Mouse (Mus musculus) retina, embryonic 14.5 days (tissue): Measurements from ENCODE around the gene Hist2h2aa2.
"Not testable (repeated sequence)": the region's sequence is repeated elsewhere in the genome, so short reads cannot be mapped to it uniquely, and the experiment has no call there.

Source experiments
- DNase-seq: peaks from one replicate; pipeline ENCODE4 v3.0.0-alpha.2; 2015; ENCODE audit warnings: low spot score

Hist2h2aa2 gene

DNA sequence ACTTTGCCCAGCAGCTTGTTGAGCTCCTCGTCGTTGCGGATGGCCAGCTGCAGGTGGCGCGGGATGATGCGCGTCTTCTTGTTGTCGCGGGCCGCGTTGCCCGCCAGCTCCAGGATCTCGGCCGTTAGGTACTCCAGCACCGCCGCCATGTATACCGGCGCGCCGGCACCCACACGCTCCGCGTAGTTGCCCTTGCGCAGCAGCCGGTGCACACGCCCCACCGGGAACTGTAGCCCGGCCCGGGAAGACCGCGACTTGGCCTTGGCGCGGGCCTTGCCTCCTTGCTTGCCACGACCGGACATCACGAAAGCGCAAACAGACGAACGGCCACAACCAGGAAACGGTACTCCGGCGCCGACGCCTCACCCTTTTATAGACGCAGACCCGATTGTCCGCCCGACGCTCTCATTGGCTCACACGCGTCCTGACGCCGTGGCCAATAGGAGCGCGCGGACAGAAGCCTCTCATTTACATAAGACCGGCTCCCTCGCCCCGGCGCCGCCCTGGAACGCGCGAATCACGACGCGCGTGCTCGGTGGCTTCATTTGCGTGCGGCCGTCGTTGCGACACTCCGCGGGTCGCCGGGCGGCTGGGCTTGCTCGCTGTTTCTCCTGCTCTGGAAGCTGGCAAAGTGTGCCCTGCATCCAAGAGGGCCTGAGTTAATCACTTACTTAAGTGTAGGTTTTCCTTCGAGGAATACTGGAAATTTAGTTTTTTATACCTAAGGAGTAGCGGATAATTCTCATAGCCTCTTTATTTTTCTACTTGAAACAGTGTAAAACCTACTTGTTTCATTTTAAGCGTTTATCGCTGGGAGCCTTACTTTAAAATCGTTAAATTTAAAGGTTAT, at the start of gene Hist2h2aa2:
Hist2h2aa2 (minus strand) TSS at position 328 of the 850 bp plus-strand sequence.
- peak; percentile 65 for DNase-seq

DNA sequence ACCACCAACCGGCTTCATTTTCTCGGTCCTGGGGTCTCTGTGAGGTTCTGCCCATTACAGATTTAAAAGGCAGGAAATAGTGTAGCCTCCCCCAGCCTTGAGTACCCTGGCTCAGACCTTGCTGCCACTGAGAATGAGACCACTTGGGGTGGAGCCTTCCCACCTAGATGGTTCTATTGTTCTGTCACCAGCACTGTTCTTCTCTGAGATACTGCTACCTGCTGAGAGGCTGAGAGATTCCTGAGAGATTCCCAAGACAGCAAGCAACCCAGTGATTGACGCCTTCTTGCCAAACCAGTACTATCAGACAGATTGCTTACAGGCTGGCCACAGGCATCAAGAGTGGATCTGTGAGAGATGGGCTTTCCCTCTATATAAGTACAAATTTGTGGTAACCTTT, 49.1 kb upstream of the Hist2h2aa2 start:
- no peak for DNase-seq

DNA sequence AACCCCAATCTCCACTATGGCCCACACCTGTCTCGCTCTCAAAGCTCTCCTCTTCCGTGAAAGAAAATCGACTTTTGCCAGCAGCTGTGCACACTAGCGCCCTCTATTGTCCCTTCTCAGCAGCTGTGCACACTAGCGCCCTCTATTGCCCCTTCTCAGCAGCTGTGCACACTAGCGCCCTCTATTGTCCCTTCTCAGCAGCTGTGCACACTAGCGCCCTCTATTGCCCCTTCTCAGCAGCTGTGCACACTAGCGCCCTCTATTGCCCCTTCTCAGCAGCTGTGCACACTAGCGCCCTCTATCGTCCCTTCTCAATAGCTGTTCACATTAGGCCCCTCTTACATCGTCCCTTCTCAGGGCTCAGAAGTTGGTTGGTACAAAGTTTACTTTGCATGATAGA, 47.3 kb upstream of the Hist2h2aa2 start:
- not testable (repeated sequence) for DNase-seq

DNA sequence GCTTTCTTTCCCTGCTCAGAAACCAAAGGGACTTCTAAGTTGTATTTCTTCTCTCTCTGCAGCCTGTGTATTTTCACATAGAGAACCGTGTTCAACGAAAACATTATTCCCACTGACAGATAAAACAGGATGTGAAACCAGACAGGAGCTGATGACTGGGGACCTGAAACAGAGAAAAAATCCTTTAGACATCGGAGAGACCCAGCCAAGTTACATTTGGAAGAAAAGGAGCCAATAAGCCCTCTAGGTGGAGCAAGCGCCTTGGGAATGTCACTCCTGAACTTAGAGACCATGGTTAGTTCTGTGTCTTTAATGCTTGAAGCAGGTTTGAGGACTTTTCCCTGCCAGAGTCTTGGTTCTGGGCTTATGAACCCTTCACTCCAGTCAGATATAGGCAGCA, 44.4 kb upstream of the Hist2h2aa2 start:
- DNase-seq = peak; percentile 67

DNA sequence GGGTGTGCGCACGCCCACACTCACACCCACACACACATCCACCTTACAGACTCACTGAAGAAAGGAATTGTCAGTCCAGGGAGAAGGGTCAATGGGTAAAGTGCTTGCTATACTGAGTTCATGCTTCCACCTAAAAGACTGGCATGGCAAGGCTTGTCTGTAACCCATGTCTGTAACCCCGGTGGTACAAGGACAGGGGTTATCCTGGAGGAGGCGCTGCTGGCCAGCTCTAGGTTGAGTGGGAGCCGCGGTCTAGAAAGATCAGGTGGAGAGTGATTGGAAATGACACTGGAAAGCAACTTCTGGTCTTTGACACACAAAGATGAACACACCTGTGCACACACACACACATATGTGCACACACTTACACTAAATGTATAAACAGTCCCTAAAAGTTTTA, 40.6 kb upstream of the Hist2h2aa2 start:
- DNase-seq = no peak

DNA sequence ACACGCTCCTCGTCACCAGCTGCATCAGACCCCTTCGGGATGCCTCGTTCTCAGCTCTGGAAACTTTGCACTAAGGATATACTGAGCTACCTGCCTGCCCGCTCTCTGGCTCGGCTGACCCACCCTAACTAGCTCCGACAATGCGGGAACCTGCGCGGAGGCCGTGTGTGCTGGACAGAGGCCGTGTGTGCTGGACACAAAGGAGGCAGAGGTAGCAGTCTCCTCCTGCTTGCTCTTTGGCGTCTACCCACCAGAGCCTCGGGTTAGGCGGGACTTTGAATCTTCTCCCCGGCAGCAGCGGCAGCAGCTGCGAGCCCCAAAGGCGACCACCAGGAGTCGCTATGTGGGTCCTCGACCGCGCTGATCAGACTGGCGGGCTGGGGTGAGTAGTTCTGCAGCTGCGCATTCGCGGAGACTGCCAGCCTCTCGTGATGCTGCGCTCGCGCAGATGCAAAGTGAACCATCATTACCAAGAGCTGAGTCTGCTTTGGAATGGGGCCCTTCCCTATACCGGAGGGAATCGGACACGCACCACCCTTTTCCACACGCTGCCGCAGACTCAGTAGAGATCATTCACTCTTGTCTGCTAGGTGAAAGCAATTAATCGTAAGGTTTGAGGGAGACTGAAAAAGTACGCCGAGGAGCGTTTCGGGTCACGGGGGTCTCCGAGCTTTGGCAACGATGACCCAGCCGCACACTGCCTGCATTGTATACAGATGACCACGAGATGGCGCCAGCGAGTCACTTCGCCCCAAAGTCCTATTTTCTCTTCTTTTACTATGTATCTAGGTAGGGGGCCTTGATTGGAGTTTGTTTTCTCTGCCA, 37.9 kb upstream of the Hist2h2aa2 start:
- peak; percentile 93 for DNase-seq

DNA sequence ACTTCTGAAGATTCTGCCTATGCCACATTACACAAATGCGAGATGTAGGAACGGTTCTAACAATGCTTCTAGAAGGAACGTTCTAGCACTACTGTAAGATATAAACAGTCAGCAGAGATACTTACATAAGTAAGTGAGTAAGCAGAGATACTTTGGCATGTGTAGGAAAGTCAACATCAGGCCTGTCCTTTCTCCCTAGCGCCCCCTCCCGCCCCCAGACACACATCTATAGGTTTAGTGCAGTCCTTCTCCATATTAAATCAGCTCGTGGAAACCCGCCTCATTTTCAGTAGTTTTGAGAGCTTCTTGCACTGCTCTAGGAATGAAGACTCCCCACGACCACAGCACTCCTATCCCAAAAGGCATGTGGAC, 37.3 kb upstream of the Hist2h2aa2 start:
- DNase-seq = peak; percentile 61

DNA sequence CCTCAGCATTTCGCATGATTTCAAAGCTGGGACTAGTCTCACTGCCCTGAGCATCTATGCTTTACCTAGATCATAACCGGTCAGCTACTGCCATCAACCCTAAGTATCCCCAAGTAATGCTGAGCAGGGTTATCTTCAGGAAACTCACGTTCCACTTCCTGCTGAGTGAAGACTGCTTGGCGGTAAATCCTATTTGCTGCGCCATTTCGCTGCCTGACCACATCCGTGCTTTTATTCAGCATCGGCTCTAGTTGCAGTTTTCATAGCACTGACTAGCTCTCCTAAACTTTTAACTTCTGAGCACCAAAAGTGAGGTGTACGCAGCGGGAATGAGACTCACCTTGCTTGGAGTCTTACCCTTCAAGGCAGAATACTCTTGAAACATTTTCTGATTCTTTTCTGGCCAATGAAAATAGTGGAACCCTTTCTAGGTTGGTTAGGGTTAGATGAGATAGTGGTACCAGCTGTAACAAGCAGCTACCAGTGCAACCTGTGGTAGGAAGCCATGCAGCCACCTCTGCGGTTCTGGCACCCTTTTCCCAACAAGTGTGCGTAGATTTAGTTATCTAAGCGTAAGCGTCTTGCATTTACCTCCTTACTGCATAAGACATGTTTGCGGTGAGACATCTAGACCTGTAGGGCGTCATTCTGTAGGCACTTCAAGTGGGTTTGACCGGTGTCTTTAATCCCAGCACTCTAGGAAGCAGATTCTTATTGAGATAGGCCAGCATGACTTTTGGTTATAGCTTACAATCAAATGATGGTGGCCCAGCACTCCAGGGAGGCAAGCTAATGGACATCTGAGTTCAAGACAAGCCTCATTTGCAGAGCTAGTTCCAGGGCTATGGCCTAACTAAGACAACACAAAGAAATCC, 33.8 kb upstream of the Hist2h2aa2 start:
- peak; percentile 38 for DNase-seq

DNA sequence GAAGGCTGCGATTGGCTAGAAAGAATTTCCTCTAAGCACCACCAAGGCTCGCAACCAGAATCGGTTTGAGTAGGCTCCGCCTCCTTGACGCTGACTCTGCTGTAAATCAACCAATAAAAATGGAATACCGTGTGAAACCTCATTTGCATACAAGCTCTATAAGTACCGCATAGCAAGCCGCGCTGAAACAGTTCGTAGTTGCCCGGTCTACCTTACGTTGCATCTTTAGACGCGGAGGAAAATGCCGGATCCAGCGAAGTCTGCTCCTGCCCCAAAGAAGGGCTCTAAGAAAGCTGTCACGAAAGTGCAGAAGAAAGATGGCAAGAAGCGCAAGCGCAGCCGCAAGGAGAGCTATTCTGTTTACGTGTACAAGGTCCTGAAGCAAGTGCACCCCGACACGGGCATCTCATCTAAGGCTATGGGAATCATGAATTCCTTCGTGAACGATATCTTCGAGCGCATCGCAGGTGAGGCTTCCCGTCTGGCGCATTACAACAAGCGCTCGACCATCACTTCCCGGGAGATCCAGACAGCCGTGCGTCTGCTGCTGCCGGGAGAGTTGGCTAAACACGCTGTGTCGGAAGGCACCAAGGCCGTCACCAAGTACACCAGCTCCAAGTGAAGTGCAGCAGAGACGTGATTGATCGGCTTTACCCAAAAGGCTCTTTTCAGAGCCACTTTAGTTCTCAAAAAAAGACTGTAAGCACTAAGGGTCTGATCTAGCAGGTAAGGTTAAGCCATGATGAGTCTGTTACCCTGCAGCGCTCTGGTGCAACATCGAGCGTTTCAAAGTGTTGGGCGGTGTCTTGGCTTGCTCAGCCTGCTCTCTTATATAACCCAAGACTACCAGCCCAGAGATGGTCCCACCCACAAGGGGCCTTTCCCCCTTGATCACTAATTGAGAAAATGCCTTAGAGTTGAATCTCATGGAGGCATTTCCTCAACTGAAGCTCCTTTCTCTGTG, 29.7 kb upstream of the Hist2h2aa2 start, which contains the start of gene Hist2h2bb:
Hist2h2bb (plus strand) TSS at position 242 of the 964 bp plus-strand sequence.
- peak; percentile 97 for DNase-seq

DNA sequence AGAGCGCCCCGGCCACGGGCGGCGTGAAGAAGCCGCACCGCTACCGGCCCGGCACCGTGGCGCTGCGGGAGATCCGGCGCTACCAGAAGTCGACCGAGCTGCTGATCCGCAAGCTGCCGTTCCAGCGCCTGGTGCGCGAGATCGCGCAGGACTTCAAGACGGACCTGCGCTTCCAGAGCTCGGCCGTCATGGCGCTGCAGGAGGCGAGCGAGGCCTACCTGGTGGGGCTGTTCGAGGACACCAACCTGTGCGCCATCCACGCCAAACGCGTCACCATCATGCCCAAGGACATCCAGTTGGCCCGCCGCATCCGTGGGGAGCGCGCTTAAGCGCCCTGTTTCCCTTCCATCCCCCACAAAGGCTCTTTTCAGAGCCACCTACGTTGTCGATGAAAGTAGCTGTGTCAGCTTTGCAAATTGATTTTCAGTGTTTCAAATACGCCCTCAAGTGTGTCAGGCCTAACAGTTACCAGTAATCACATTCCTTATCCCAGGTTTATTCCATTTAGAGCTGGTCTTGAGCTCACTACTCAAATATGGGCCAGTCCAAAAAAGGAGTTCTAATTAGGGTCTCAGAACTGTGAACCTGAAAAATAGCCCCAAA, 28.8 kb upstream of the Hist2h2aa2 start:
- not testable (repeated sequence) for DNase-seq

DNA sequence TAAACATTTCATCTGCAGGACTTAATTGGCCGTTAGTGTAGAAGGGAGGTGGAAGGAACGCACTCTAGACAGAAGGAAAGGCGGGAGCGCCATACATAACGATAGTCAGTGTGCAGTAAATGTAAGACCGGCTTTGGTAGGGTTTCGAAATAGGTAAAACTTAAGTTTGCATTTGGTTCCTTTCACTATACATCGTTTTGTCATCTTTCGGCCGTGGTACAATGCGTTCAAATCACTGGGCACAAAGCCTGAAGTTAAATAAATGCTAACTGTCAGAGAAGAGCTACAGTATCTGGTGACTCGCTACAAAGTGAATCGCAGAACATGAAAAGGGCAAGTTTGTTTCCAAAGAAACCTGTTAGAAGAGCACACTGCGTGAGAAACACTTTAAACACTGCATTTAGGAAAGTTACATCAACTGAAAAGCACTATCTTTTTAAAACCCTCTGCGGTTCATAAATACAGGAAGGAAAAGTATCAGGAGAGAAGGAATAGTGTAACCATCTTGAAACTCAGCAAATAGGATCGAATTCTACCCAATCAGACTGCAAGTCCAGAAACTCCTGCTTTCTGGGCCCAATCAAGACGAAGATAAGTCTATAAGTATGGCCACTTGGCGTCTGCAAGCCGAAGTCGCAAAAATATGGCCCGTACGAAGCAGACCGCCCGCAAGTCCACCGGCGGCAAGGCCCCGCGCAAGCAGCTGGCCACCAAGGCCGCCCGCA, 28.1 kb upstream of the Hist2h2aa2 start, which contains the start of gene Hist2h3b:
Hist2h3b (plus strand) TSS at position 604 of the 725 bp plus-strand sequence.
- DNase-seq = peak; percentile 87

DNA sequence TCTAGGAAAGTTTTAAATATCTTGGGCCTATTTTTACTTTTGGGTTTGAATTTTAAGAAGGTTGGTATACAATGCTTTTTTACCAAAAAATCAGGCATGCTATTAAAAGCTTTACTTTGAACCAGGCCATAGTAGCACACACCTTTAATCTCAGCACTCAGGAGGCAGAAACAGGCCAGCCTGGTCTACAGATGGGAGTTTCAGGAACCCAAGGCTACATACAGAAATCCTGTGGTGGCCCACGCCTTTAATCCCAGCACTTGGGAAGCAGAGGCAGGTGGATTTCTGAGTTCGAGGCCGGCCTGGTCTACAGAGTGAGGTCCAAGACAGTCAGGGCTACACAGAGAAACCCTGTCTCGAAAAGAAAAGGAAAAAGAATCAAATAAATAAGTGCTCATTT, 27.5 kb upstream of the Hist2h2aa2 start:
- DNase-seq = no peak

DNA sequence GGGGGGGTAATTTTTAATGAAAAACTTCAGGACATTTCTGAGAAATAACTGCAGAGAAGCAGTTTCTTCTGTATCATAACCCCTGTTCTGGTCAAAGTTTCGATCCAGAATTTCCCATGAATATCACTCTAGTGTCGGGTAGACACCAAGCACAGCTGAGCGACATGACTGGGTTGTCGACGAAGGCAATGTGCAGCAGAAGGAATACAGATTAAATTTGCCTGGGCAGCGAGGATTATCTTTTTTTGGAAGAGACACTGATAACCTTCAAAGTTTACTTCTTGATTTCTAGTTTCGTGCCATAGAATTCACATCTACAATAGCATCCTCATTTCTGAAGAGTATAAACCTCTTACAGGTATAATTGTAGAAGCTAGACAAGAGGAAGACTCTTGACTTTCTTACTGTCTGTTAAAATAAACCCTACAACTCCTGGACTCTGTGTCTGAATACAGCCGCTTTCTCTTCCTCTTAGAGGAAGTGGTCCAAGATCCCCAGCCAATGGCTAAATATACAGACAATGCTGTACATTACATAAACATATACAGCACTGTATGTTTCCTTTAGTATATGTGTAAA, 26.1 kb upstream of the Hist2h2aa2 start:
- no peak for DNase-seq

DNA sequence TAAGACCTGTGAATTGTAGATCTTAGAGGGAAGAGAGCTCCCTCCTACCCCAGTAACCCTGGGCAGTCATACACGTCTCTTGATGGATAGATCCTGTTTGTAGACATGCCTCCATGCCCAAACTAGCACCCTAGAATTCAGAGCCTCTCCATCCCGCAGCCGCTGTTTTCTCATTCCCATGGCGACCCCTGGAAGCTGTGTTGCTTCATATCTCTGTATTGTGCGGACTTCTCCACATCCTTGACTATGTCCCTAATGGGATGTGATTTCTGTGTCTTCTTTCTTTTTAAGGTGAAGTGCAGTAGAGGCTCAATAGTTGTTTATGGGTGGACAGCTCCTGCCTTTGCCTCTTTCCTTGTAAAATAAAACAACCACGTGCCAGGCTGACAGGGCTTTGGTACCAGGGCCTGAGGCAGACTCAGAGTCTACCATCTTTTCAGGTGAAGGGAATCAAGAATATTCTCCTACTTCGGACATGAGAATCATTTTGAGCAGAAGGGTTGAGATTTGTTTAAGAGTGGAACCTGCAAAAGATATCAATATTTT, 24.4 kb upstream of the Hist2h2aa2 start:
- no peak for DNase-seq

DNA sequence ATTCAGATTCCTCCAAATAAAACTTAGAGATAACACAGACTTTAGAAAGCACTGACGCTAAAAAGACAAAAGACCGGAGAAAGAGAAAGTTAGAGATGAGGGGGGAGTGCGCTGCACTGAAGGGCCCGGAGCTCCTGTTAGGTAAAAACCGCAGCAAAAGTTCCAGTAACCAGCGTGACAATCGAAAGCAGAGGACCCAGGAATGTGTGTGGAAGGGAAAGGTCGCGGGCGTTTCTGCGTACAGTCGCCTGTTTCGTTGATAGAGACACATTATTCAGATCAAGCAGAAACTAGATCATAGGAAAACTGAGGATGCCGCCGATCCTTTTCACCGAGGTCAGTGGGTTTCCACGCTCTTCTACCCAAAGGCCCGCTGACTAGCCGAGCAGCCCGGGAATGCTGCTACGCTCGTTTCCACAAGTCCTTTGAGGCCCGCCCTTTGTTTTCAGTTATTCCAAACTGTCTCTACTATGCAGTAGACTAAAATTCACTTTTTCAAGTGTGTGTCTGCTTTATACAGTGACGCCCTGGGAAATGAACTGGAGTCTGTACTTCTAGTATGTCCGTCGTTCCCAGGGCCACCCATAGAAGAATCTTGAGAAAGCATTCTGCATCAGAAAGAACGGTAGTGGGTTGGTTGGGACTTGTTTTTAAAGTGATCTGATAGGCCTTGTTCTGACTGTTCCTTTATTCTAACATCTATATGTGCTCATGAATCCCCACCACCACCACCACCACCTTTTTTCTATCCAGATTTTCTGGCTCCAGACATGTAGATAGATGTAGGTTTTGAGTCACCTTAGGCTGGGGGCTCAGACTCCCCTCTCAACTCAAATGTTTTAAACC, 23.7 kb upstream of the Hist2h2aa2 start:
- peak; percentile 19 for DNase-seq

DNA sequence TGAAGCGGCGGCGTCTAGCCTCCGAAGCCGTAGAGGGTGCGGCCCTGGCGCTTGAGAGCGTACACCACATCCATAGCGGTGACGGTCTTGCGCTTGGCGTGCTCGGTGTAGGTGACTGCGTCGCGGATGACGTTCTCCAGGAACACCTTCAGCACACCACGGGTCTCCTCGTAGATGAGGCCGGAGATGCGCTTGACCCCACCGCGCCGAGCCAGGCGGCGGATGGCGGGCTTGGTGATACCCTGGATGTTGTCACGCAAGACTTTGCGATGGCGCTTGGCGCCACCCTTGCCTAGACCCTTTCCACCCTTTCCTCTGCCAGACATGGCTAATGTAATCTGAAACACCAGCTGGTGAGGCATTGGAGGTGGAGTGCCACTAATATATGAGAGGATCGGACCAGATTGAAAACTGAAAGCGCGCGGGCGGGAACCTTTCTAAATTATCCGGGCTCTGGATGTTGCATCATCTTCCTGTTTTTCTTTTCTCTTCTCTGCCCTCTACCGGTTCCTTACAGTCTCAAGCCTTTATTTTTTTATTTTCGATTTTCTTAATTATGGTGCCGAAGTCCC, 23.0 kb upstream of the Hist2h2aa2 start, which contains the start of gene Hist2h4:
Hist2h4 (minus strand) TSS at position 333 of the 572 bp plus-strand sequence.
- peak; percentile 99 for DNase-seq

DNA sequence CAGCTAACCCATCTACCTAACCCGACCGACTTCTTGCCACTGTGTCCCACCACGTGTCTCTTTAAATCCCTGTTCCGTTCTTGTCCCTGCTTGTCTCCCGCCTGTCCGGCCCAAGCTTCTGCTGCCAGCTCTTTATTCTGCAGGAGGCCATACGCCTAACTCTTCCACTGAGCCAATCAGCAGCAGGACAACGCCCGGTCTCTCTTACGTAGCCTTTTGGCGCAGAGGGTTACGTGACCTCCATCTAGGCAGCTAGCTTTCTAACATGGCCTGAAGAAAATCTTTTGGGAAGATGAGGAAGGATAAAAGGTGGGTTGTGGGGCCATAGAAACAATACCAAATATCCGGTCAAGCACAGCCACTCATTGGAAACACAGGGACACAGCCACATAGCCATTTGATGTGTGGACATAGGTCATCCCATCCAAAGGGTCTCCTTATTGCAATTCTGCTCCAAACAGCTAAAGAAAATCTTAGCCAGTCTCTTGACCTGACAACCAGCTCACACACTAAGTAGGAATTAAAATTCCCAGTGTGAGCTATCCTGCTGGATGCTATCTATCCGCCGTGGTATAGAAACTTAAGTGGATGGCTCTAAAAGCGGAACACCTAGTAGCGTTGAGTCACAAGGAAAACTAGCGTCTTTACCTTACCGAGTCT, 22.3 kb upstream of the Hist2h2aa2 start:
- peak; percentile 74 for DNase-seq
